Mouse (Mus musculus) hematopoietic stem cell, adult 5-6 weeks (primary cell): ENCODE measurements at regions not wholly inside any gene's neighbourhood (a gene's known extent, or its start where the extent isn't known, plus 50 kb on each side); places are given as distances from the start of the nearest gene placed in this dataset.
A peak's percentile ranks its signal among the peaks of the same experiment; 100 is the strongest.
"Not testable (repeated sequence)": the region's sequence is repeated elsewhere in the genome, so short reads cannot be mapped to it uniquely, and the experiment has no call there.

Experiments used
- ATAC-seq, 2 experiments: fragments of 125-278 bp in 1 of 2; replicated peaks in 1 of 2; 2 replicates each; pipeline ENCODE4 v1.8.0; 2016 to 2017; ENCODE audit warnings: inconsistent platforms in 2 of 2, mild to moderate bottlenecking in 2 of 2, moderate number of reproducible peaks in 2 of 2, low read depth in 1 of 2, moderate TSS enrichment in 1 of 2; ENCODE audit not compliant: low FRiP score in 2 of 2, poor library complexity in 2 of 2, severe bottlenecking in 2 of 2, insufficient read depth in 1 of 2, low TSS enrichment in 1 of 2

- no peak for ATAC-seq
Observed at GRCm38 (mm10) chr7:125167666-125168065, 276.8 kb upstream of the Kdm8 start.

- ATAC-seq: peak; percentile 60 to 81
Observed at GRCm38 (mm10) chr7:125181548-125181947, 262.9 kb upstream of the Kdm8 start.

DNA sequence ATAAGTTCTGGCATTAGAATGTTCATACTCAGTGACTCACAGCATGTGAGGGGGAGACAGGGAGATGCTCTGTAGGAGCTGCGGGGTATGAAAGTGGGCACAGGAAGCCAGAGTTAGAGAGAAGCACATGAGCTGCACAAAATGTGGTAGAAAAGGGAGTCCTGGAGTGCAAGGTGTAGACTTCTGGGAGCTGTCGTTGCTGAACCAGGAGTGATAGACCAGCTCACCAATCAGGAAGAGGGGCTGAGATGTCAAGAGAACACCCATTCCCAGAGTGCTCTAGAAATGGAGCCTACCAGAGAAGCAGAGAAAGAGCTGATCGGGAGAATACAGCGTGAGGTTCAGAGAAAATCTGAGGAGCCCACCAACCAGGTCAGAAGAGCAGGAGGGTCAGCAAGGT is 262.2 kb upstream of the Kdm8 start:
- no peak for ATAC-seq

GRCm38 (mm10) chr7:125183011-125183410 is 261.5 kb upstream of the Kdm8 start:
- ATAC-seq: not testable (repeated sequence)

DNA sequence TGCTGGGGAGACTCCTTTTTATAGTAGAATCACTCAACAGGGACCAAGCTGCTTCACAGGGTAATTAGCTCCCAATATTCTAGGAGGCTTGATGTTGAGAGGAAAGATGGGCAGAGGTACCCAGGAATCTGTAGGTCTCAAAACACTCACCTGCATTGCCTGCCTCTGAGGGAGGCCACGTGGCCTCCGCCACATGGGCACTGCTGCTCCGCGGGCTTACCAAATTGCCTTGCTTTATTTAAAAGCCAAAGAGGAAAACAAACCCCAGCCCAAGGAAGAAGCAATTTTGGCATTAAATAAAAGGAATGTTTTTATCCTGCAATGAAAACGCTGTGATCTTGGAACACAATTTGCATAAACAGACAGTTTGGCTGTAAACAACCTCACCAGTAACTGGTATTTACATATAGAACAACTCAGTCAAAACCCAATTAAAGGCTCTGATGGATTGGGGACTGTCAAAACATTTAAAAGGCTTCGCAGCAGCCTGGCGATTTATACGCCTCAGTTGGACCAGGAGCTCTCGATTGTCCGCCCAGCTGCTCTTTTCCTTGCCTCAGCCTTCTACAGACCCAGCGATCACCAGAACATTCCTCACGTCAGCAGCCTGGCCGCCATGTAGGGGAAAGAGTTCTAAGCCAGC is 259.3 kb upstream of the Kdm8 start:
- ATAC-seq: no peak

GRCm38 (mm10) chr7:125187011-125187740 is 257.3 kb upstream of the Kdm8 start:
- ATAC-seq: peak; percentile 29 to 42; a peak in 3 of 4 replicates

GRCm38 (mm10) chr7:125188986-125189385 is 255.5 kb upstream of the Kdm8 start:
- ATAC-seq: no peak

DNA sequence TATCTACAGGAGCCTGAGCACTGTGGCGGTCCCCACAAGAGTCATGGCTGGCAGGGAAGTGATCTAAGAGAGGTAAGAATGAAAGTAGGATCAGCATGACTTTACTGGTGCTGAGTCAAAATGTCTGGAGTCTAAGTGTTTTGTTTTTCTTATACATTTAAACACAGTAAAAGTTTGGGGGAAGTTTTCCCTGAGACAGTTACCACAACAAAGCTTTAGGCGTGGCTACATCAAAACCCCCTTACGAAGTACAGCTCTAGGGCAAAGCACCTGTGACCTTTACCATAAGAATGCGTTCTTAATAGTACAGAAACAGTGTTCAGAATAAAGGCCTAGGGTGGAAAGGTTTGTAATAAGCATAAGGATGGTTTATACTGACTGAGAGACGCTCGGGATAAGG is 254.4 kb upstream of the Kdm8 start:
- ATAC-seq: no peak

DNA sequence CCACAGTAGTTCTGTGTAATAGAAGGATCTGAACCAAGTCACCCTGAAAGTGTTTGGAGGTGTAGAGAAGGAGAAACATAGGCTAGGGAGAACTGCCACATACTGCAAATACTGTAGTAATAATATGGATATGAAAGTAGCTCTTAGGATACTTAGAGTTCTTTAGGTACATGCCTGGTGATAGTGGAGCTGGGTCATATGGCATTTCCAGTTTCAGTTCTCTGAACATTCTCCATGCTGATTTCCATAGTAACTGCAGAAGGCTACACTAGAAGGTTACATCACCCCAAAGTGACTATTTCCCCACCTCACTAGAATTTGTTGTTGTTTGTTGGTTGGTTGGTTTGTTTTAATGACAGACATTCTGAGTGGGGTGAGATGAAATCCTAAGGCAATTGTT is 253.2 kb upstream of the Kdm8 start:
- ATAC-seq: no peak

DNA sequence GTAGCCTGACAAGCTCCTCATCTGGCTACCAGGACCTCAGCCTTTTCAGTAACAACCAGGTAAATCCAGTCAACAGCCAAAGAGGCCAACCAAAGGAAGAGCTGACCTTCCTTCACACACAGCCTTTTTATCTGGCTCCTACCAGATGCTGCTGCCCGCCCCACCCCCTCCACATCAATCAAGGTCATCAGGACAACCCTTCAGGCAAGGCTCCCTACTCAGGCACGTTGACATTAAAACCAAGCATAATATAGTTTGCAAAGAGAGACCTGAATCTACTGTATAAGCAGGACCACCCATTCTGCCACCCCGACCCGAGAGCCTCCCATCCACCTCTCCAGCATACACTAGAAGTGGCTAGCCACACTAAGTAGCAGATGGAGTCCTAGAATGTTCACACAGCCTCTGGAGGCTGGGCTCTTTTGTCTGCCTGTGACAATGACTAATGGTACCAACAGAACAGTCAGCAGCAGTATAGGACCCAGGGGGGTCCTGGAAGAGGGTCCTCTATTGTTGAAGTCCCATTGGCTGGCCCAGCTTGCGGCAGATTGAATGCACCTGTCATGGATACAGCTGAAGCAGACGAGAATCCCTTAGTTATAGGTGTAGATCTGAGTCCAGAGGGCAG is 233.0 kb upstream of the Kdm8 start:
- ATAC-seq: no peak

- ATAC-seq: no peak
Observed at GRCm38 (mm10) chr7:125214036-125214435, 230.4 kb upstream of the Kdm8 start.

GRCm38 (mm10) chr7:125217630-125218029 is 226.8 kb upstream of the Kdm8 start:
- no peak for ATAC-seq

GRCm38 (mm10) chr7:125222684-125223083 is 221.8 kb upstream of the Kdm8 start:
- ATAC-seq: no peak

GRCm38 (mm10) chr7:125234911-125235310 is 209.6 kb upstream of the Kdm8 start:
- ATAC-seq: no peak

DNA sequence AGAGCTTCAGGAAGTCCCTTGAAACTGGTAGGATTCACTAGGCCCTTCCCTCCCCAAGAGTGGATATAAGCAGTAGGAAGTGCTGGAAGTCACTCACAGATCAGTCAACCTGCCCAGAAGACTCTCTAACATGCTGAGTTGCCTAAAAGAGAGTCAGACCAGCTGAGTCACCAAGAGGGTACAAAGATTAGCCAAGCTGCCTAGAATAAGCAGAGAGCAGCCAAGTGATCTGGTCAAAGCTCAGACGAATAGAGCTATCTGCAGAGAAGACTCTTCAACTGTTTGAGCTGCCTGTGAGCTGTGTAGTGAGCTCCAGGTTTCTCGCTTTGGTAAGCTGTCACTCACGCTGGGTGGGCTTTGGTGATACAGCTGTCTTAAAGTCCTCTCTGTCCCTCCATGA is 207.4 kb upstream of the Kdm8 start:
- no peak for ATAC-seq

DNA sequence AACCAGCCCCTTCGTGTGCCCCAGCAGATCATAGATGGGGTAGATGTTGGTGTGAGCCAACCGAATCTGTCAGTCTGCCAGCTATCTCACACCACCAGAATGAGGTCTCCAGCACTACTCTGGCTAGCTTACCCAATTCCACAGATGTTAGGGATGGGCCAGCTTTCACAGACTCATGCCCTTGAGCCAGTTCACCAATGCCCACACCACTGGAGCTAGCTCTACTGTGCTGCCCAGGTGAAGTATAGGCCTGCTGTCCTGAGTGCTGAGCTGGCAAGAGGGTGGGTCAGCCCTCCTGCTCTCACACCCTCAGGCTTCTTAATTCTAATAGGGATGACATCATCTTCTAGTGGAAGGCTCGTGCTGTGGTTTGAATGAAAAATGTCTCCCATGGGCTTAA is 201.5 kb upstream of the Kdm8 start:
- ATAC-seq: no peak

DNA sequence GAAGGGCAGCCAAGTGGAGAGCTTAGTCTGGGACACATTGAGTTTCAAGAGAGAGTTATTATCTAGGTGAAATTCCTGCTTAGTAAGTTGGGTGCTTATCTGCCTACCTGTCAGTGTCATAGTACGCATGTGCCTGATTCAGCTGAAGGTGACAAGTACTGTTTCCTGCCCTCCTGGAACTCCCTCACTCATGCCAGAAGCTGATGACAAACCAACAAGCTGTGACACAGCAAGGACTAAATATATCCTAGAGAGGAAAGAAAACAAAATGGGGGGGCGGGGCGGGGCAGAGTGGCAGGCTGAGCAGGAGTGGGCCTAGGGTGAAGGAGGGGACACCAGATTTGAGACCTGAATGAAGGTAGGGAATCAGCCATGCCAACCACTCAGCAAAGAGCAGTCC is 196.1 kb upstream of the Kdm8 start:
- ATAC-seq: no peak

- no peak for ATAC-seq
Observed at GRCm38 (mm10) chr7:125250385-125250784, 194.1 kb upstream of the Kdm8 start.
